Mouse (Mus musculus): ENCODE data around the gene Fbxo30. TPM values are rescaled to one million over a fixed set of nuclear protein-coding genes. Genes with fewer than 3 reads are reported as not detected.

Fbxo30 gene
- polyA plus RNA-seq, 1 experiment from 2014 or later = 42.1 TPM

DNA sequence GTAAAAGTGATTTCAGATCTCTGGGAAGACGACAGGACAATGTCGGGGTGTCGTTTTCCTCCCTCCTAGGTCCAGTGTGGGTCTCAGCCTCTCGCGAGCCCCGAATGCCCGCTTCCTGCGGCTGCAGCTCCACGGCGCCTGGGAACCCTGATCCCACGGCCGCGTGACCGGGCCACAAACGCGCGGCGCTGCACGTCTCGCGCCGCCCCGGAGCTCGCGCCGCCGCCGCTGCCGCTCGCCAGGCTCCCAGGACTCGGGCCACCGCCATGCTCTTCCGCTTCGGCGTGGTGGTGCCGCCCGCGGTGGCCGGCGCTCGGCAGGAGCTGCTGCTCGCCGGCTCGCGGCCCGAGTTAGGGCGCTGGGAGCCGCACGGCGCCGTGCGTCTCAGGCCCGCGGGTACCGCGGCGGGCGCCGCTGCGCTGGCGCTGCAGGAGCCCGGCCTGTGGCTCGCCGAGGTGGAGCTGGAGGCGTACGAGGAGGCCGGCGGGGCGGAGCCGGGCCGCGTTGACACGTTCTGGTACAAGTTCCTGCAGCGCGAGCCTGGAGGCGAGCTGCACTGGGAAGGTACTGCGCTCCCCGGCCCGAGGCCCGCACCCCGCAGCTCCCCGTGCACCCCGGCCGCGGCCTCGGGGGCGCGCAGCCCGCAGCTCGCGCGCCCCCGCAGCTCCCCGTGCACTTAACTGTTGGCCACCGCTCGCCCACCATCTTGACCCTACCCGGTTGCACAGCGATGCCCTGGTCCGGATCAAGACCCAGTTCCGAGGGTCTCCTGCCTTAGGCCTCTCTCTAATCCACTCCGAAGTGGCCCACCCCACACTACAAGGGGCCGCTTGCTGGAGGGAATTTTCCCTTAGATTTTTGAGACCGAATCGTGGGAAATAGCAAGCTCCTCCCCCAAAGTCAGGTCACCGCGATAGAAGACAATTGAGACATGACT lies 62.3 kb downstream of the Fbxo30 start, which contains the start of gene Epm2a:
TSS of gene Epm2a (plus strand) at position 200 of the 937 bp plus-strand sequence.
- no peaks in the 10 kb centered on the region for H3K27me3 ChIP-seq
- WGBS = under 1% methylated on average over 102 of the region's 106 CpGs
- H3K9ac ChIP-seq = peak within 1 kb of the TSS; percentile 92
- ATAC-seq (ENCODE audit: low FRiP score) = peak; percentile 98
- peak within 1 kb of the TSS; percentile 74 for H3K4me3 ChIP-seq
- H3K9me3 ChIP-seq (replicated peaks) = no peaks in the 10 kb centered on the region; the same call in 1 of the 2 replicates
- H3K4me1 ChIP-seq = no peaks in the 10 kb centered on the region
- peak within 1 kb of the TSS; percentile 55 for H3K4me2 ChIP-seq (replicated peaks)
- peak within 1 kb of the TSS; percentile 98 for H3K27ac ChIP-seq
- H3K36me3 ChIP-seq = no peaks in the 10 kb centered on the region

DNA sequence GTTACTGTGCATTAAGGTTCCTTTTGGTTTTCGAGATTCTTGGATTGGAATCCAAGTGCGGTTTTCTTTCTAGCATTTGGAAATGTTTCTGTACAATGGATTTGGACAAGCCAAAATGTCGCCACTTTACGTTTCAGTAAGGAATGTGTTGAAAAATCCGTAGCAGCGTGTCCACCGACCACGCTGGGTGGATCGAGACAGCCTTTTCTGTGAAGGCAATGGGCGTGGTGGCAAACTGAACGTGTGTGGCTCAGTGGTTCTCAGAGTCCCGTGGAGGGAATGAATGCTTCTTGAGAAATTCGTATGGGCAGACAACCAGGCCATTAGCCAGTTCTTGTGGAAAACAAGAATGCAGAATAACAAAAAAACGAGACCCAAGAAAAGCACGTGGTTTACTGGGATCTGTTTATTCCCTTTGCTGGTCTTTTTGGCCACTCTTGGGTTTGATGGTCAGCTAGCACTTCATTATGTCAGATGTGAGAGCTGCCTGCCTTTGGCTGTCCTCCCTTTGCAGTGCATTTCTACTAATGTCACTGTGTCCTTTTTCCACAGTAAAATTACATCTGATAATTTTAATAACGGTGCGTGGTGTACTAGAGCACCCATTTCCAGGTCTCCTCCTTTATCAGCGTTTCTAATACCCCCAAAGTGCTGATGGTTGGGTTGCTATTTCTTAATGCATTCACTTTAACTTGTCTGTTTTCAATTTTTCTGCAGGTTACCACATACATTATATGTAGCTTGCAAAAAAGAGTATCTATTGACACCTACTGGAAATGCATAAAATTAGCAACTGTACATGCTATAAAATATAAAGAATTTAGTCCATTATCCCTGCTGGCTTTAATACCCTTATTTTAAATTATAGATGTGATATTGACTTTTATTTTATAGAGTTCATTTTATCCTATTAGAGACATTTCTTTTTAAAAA lies 63.7 kb downstream of the Fbxo30 start:
- no peak for ATAC-seq (ENCODE audit: low FRiP score)
- Histone ChIP-seq H3K9me3 (replicated peaks) (no peaks in the 10 kb centered on the region; the same call in 1 of the 2 replicates), H3K9ac (no peak overlapping the region), H3K4me3 (no peak overlapping the region), H3K27me3 (no peaks in the 10 kb centered on the region), H3K27ac (no peak overlapping the region), H3K4me2 (replicated peaks) (no peak overlapping the region), H3K36me3 (no peaks in the 10 kb centered on the region), H3K4me1 (no peaks in the 10 kb centered on the region)
- WGBS = 80% methylated on average over 18 of the region's 18 CpGs

Other genes with a start within 250 kb of the Fbxo30 start
- gene Grm1, start 199.0 kb upstream of the Fbxo30 start, polyA plus RNA-seq (2016; fragmentation: Nextera tagmentation; extraction: Ambion mirVana) = 0.50 and 0.87 TPM in 2 replicates
- gene Shprh, start 131.9 kb upstream of the Fbxo30 start, polyA plus RNA-seq (2016; fragmentation: Nextera tagmentation; extraction: Ambion mirVana) = 30.1 and 32.0 TPM in 2 replicates
- 1.2 and 2.8 TPM in 2 replicates for gene Epm2a, start 62.1 kb downstream of the Fbxo30 start, polyA plus RNA-seq (2016; fragmentation: Nextera tagmentation; extraction: Ambion mirVana)

All from hindbrain, embryonic 12.5 days (tissue).